Mouse (Mus musculus) layer of hippocampus, adult 8-10 months (tissue): Measurements from ENCODE around the gene Zfp534. TPM values are rescaled to one million over a fixed set of nuclear protein-coding genes. Genes with fewer than 3 reads are reported as not detected.
"Not testable (repeated sequence)": the region's sequence is repeated elsewhere in the genome, so short reads cannot be mapped to it uniquely, and the experiment has no call there.

ENCODE experiments used
- DNase-seq, 2 experiments: peaks; one replicate each; pipeline ENCODE4 v3.0.0; 2022; ENCODE audit warnings: low spot score in 2 of 2
- total RNA-seq, 4 experiments: library from RNA; stranded (reverse); gene quantifications; 2 replicates each; pipeline ENCODE4 v1.2.4; 2022

Zfp534 gene
- total RNA-seq: not detected

GRCm38 (mm10) chr4:147702453-147702852 lies at the start of gene Zfp534:
Gene Zfp534, minus strand, starts transcription at chr4:147702553.
- DNase-seq: not testable (repeated sequence)

GRCm38 (mm10) chr4:147746255-147746654 lies 43.9 kb upstream of the Zfp534 start:
- not testable (repeated sequence) for DNase-seq

DNA sequence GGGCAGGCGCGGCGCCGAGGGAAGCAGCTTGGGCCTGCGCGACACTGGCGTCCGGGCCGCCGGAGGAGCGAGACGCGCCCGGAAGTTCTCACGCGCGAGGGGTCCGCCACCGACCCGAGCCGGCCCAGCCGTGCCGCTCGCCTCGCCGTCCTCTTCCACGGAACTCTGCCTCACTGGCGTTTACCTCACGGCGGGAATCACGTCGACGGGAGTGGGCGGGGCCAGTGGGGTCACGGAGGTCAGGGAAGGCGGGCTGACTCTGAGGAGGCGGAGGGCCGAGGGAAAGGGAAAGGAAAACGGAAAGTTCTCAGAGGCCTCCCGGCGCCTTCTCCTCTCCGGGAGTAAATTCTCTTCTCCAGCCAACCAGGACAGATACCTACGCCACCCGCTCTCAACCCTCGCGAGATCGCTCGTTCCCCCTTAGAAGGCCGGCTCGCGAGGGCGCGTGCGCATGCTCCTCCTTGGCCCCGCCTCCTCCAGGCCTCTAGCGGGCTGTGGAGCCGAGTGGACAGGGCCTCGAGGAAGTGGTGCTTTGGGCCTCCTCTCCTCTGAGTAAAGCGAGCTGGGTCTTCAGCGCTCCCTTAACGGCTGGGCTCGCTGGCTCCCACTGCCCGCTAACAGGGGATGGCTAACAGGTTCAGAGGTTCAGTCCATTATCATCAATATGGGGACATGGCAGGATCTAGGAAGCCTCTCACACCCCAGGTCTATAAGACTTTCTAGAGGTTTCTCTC lies 36.5 kb upstream of the Zfp534 start:
- DNase-seq: not testable (repeated sequence)

- not testable (repeated sequence) for DNase-seq
Observed at GRCm38 (mm10) chr4:147655245-147655644, 47.1 kb downstream of the Zfp534 start.

- not testable (repeated sequence) for DNase-seq
Observed at GRCm38 (mm10) chr4:147647407-147647806, 54.9 kb downstream of the Zfp534 start.

DNA sequence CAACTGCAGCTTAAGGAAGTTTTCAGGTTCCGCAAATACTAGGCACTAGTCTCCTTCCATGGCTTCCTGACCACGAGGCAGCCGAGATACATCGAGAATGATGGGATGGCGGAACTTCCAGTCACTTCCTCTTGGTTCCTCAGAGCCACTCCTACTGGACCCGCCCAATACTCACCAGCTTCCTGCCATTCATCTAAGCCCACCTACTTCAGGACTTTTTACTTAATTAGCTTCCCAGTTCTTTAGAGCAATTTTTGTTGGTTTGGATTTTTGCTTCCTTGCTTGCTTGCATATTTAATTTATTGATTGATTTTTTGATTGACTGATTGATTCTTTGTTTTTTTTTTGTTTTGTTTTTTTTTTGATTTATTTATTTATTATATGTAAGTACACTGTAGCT lies 59.9 kb downstream of the Zfp534 start, which contains the start of gene Zfp979:
Gene Zfp979 (minus strand): TSS at position 101 of the 400 bp plus-strand sequence.
- not testable (repeated sequence) for DNase-seq

DNA sequence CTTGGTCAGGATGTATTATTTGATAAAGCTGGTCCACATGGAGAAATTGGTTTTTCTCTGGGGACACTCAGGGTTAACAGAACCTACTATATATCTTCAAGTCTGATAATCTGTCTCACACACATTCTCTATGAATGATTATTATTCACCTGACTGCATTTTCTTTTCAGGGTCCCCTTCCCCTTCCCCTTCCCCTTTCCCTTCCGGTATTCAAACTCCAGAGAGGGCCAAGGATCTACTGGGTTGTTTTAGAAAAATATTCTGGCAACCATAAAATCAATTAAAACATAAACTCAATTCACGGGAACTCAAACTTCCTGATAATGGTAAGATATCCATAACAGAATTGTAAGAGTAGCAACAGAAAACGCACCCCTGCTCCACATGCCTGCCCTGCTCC lies 60.4 kb downstream of the Zfp534 start:
- not testable (repeated sequence) for DNase-seq

DNA sequence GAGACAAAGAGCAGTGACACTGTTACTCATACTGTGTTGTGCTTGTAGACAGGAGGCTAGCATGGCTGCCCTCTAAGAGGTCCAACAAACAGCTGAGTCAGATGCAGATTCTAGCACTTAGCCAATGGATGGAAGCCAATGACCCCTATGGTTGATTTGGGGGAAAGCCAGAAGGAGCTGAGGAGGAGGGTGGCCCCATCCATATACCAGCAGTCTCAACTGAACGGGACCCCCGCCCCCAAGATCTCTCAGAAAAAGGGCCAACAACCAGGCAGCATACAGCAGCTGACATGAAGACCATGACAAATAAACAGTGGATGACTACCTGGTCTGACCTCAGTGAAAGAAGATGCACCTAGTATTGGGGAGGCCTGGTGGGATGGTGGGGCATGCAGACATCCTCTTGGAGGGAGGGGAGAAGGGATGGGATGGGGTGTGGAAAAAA lies 68.5 kb downstream of the Zfp534 start:
- DNase-seq: not testable (repeated sequence)

Other genes with a start within 250 kb of the Zfp534 start
- gene Zfp982, start 210.1 kb downstream of the Zfp534 start, total RNA-seq: 1 to 10 TPM; 1.4 to 3.6 (median 2.9) TPM
- under 1 TPM; 0.25 to 0.37 (median 0.32) TPM for gene Gm16503, start 162.3 kb downstream of the Zfp534 start, total RNA-seq
- gene Zfp985, start 149.3 kb downstream of the Zfp534 start, total RNA-seq: under 1 TPM in 2 of 4 experiments, not detected in 2; 0.10 to 0.68 TPM
- under 1 TPM in 2 of 4 experiments, not detected in 2; 0.18 to 0.35 TPM for gene Zfp979, start 60.0 kb downstream of the Zfp534 start, total RNA-seq
- gene Zfp984, start 107.2 kb upstream of the Zfp534 start, total RNA-seq: 1 to 10 TPM; 1.9 to 2.3 (median 2.1) TPM
- 10 to 100 TPM; 15.2 to 23.5 (median 20.0) TPM for gene Zfp933, start 145.8 kb upstream of the Zfp534 start, total RNA-seq
- gene Miip, start 166.3 kb upstream of the Zfp534 start, total RNA-seq: 10 to 100 TPM; 21.2 to 25.9 (median 24.1) TPM
- gene Fv1, start 166.4 kb upstream of the Zfp534 start, total RNA-seq: 10 to 100 TPM in 2 of 4 experiments, 1 to 10 TPM in 2; 8.4 to 11.7 (median 9.9) TPM
- gene Mfn2, start 202.2 kb upstream of the Zfp534 start, total RNA-seq: 100 to 1,000 TPM; 190 to 210 (median 200) TPM
- gene Plod1, start 234.2 kb upstream of the Zfp534 start, total RNA-seq: 10 to 100 TPM; 19.4 to 21.5 (median 20.9) TPM
- gene 2510039O18Rik, start 238.3 kb upstream of the Zfp534 start, total RNA-seq: 10 to 100 TPM; 26.0 to 30.2 (median 28.1) TPM